In genomic region chr15:85249252-85249651, GRCm38 (mm10) we compare ENCODE assay signal across 9 mouse cellular contexts. TPM values are rescaled to one million over a fixed set of nuclear protein-coding genes. Genes with fewer than 3 reads are reported as not detected.
DNase-seq lines count a peak whose midpoint lies in the region; ATAC-seq lines count a peak whose summit lies in the region.
"Had no signal": no experiment of that assay in that cellular context is flagged by ENCODE, and none has a peak within 500 bp of the region (broad histone marks: within the 10 kb centered on the region; RNA-seq: fewer than 3 reads in every experiment).

No protein-coding gene starts in this region.

- H3K9ac ChIP-seq in forebrain, embryonic 11.5 days (ENCODE audit: low read length) = no peak overlapping the region

- peak; percentile 31 for DNase-seq in forebrain, embryonic 10.5 days (ENCODE audit: extremely low spot score, low spot score)
- no peak for DNase-seq in forebrain, embryonic 11.5 days (ENCODE audit: low spot score)
- DNase-seq in ES-CJ7 (ENCODE audit: low read depth, low spot score) = peak; percentile 89
- DNase-seq in heart, postnatal 14 days = peak; percentile 35 to 73
- peak; percentile 48 for DNase-seq in large intestine, adult 2 months (ENCODE audit: low read depth, low spot score)
- DNase-seq in lung, postnatal 25 days (ENCODE audit: low spot score) = peak; percentile 70
- DNase-seq in thymus, postnatal 4 days = peak; percentile 29

- no peaks in the 10 kb centered on the region for H3K9me3 ChIP-seq in forebrain, embryonic 10.5 days
- H3K9me3 ChIP-seq in forebrain, embryonic 11.5 days (ENCODE audit: control insufficient read depth, low read length) = no peaks in the 10 kb centered on the region

- H3K4me2 ChIP-seq in forebrain, embryonic 11.5 days (ENCODE audit: low read depth, low read length, severe bottlenecking) = no peak overlapping the region

- no peak overlapping the region for H3K4me3 ChIP-seq in forebrain, embryonic 10.5 days
- H3K4me3 ChIP-seq in forebrain, embryonic 11.5 days (ENCODE audit: low read depth, low read length) = no peak overlapping the region

- intact Hi-C loops in heart, postnatal 14 days (cut with DNase I) = loop anchor here (1.0 to 10.0 kb wide), 2 partner anchors 99 to 244 kb away; no protein-coding TSS in a partner anchor

- H3K36me3 ChIP-seq in forebrain, embryonic 10.5 days (replicated peaks) = peaks cover 100% of the 10 kb centered on the region
- peaks cover 4% of the 10 kb centered on the region; the same call in 1 of the 2 replicates for H3K36me3 ChIP-seq in forebrain, embryonic 11.5 days (ENCODE audit: control insufficient read depth, insufficient read depth, low read length)

- no peaks in the 10 kb centered on the region for H3K4me1 ChIP-seq in forebrain, embryonic 10.5 days
- H3K4me1 ChIP-seq in forebrain, embryonic 11.5 days (replicated peaks; ENCODE audit: control insufficient read depth, insufficient read depth, low read length) = no peaks in the 10 kb centered on the region

- WGBS in forebrain, embryonic 10.5 days = 59% methylated on average over 5 of the region's 5 CpGs
- 53% methylated on average over 5 of the region's 5 CpGs for WGBS in forebrain, embryonic 11.5 days
- 43% methylated on average over 5 of the region's 5 CpGs for WGBS in large intestine, adult 2 months

- ATAC-seq in forebrain, embryonic 11.5 days (replicated peaks; ENCODE audit: low FRiP score) = no peak
- peak; percentile 40; the same call in 1 of the 2 replicates for ATAC-seq in common myeloid progenitor, adult 5-6 weeks (replicated peaks; ENCODE audit: low read depth, poor library complexity, severe bottlenecking)

- no peak overlapping the region for H3K27ac ChIP-seq in forebrain, embryonic 10.5 days
- no peak overlapping the region for H3K27ac ChIP-seq in forebrain, embryonic 11.5 days (ENCODE audit: low read depth, low read length)

- H3K27me3 ChIP-seq in forebrain, embryonic 10.5 days (ENCODE audit: poor library complexity, severe bottlenecking) = no peaks in the 10 kb centered on the region
- H3K27me3 ChIP-seq in forebrain, embryonic 11.5 days (ENCODE audit: control insufficient read depth, insufficient read depth, low read length) = no peaks in the 10 kb centered on the region

RNA-seq across cellular contexts. Expression of gene Fbln1, which starts 43.5 kb away (rescaled TPM):
- polyA plus RNA-seq in forebrain, embryonic 10.5 days (2016; fragmentation: Nextera tagmentation; extraction: Ambion mirVana) = 154 and 157 TPM in 2 replicates
- 147 and 161 TPM in 2 replicates for polyA plus RNA-seq in forebrain, embryonic 11.5 days (2014; fragmentation: Nextera tagmentation; extraction: Ambion mirVana)
- total RNA-seq in common myeloid progenitor, adult 5-6 weeks (2017) = 0.14 TPM in 1 of 2 replicates, not detected in the other
- total RNA-seq in heart, postnatal 14 days (2021) = 10 to 100 TPM; 60.9 to 78.2 TPM
- 85.1 and 164 TPM in 2 replicates for polyA plus RNA-seq in large intestine, adult 2 months (2012; rRNA removed)
- total RNA-seq: MEL had no signal
